Mouse (Mus musculus) kidney, postnatal 4 days (tissue): Measurements from ENCODE around the gene Plekha5.
"Not testable (repeated sequence)": the region's sequence is repeated elsewhere in the genome, so short reads cannot be mapped to it uniquely, and the experiment has no call there.

Source experiments
- DNase-seq, 2 experiments: peaks; one replicate each; pipeline ENCODE4 v3.0.0; 2021; ENCODE audit warnings: mixed read lengths in 2 of 2

Gene Plekha5

DNA sequence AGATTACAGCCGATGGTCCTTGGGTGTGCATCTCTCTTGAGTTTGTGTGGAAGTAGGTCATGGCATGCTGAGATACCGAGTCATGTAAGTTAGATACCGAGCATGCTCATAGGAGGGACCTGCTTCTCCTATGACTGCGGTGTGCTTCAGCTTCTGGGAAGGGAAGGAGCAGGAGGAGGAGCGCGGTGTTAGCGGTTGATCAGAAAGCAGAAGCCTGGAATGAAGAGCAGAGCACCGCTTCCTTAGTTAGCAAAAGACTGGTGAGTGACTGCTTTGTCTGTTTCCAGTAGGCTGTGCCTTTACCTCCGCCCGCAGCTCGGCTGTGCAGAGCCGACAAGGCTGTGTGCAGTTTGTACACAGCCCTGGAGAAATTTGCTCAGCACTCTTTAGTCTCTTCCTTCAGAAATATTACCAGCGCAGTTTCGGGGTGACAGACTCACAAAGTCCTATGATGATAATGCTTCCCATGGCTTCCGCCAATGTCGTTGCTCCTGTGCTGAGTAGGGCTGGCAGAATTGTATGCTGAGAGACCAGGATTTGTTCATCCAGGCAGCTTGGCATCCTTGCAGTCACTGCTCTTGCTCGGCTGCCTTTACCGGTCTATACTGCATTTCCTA is 67.2 kb downstream of the Plekha5 start:
- DNase-seq: no peak

- DNase-seq: no peak
Observed at GRCm38 (mm10) chr6:140492043-140492442, 68.2 kb downstream of the Plekha5 start.

GRCm38 (mm10) chr6:140498074-140498473 is 74.2 kb downstream of the Plekha5 start:
- no peak for DNase-seq

DNA sequence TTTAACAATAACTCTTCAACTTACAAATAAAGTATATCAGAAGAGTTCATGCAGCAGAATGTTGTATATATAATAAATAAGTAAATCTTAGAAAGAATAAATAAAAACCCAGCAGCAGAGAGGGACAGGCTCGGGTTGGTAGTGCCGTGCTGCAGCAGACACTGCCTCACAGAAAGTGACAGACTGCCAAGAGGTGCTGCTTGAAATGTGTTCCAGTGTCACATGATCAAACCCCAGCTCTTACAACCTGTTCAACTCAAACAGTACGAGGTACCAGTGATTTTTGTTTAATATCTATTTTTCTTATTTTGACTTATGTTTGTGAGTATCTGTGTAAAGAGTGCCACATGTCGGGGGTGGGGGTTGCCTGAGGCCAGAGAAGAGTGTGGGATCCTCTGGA is 75.1 kb downstream of the Plekha5 start:
- no peak for DNase-seq

GRCm38 (mm10) chr6:140500829-140501228 is 77.0 kb downstream of the Plekha5 start:
- DNase-seq: not testable (repeated sequence)

DNA sequence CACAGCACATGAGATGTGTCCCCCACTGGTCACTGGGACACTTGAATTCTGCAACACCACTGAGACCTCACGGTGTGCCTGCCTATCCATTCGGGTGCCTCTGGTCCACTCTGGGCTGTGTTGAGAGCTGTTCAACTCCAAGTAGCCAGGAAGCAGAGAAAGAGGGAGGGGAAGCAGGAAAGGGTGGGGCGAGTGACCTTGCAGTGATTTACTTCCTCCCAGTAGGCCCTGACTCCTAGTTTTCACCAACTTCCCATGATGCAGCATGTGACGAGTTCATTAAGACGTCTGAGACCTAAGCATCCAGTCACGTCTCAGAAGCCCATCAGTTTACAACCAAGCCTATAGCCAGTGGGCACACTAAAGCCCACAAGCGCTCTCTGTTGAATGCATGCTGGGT is 78.0 kb downstream of the Plekha5 start:
- DNase-seq: no peak

- no peak for DNase-seq
Observed at GRCm38 (mm10) chr6:140504796-140505195, 80.9 kb downstream of the Plekha5 start.

GRCm38 (mm10) chr6:140507605-140508004 is 83.8 kb downstream of the Plekha5 start:
- DNase-seq: no peak

GRCm38 (mm10) chr6:140508475-140509150 is 84.8 kb downstream of the Plekha5 start:
- DNase-seq: no peak

DNA sequence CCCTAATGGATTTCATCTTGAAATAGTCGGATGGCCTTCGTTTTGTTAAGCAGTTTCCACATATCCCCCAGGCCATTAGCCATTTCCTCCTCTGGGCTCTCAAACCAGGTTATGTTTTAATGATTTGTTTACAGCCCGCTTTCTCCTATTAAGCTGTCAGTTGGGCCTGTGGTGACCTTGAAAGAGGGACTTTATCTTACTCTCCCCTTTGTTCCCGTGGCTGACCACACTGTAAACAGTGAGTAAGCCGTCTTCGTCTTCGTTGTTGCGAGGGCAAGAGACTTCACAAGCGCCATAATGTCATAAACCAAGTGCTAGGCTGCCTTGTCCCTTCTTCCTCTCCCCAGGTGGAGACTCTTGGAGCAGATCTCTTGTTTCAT is 85.3 kb downstream of the Plekha5 start:
- DNase-seq: no peak

- no peak for DNase-seq
Observed at GRCm38 (mm10) chr6:140512016-140512415, 88.2 kb downstream of the Plekha5 start.

- no peak for DNase-seq
Observed at GRCm38 (mm10) chr6:140512427-140512826, 88.6 kb downstream of the Plekha5 start.

GRCm38 (mm10) chr6:140514205-140515110 is 90.6 kb downstream of the Plekha5 start:
- DNase-seq: peak; percentile 34 to 41

GRCm38 (mm10) chr6:140515550-140515949 is 91.7 kb downstream of the Plekha5 start:
- DNase-seq: no peak

DNA sequence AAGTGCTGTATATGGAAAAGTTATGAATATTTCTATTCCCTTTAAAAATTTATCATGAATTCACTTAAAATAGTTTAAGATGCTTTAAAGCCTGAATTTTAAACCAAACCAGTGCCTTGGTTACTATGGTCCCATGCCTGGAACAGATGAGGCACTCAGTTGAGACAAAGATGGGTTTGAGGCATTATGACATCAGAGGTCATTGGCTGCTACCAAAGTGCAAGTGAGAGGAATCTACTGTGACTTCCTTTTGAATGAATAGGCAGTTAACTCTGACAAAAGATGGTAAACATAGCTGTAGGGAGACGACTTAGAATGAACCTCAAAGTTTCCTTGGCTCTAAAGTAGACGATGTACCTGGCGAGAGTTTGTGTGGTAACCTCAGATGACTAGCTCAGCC is 92.3 kb downstream of the Plekha5 start:
- no peak for DNase-seq

DNA sequence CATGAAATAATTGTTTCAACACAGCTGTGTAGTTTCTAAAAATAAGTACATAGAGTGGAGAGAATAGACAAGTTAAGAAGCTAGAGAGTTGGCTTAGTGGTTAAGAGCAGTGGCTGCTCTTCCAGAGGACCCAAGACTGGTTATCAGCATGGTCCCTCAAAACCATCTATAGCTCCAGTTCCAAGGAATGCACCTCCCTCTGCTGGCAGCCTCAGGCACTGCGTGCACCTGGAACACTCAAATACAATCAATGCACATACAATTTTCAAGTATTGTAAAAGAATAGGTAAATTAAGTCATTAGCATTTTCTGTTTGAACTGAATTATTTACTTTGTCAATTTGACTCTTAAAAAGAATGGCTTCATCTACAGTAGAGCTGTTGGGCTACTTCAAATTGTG is 93.3 kb downstream of the Plekha5 start:
- DNase-seq: peak; percentile 56 to 58

GRCm38 (mm10) chr6:140519019-140519418 is 95.2 kb downstream of the Plekha5 start:
- no peak for DNase-seq

DNA sequence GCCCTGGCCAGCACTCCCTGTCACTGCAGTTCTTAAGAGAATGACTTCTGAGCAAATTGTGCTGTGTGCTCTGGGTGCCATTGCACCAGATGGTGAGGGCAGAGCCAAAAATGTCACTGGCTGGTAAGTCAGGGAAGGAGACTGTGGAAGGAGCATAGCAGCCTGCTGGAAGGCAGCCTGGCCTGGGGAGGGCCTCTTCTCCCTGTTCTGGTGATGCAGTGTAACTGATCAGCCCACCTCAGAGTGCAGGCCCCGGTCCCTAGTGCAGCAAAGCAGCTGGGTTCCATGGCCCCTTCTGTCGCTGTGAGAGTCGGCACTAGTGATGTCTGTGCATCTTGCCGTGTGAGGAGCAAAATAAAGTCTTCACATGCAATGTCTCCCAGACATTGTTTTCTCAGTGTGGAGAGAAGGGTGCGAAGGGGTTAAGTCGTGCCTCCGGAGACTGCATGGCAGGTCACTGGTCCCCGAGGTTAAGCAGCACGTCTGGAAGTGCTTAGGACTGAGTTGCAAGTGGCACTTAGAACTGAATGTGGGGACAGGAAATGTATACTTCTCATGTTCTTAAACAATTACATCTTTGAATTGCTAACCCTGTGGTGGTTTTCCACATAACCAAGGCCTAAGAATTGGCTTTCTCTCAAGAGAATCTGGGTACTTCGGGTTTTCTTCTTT is 95.8 kb downstream of the Plekha5 start:
- no peak for DNase-seq

GRCm38 (mm10) chr6:140520961-140521360 is 97.1 kb downstream of the Plekha5 start:
- no peak for DNase-seq

- DNase-seq: no peak
Observed at GRCm38 (mm10) chr6:140521832-140522231, 98.0 kb downstream of the Plekha5 start.

DNA sequence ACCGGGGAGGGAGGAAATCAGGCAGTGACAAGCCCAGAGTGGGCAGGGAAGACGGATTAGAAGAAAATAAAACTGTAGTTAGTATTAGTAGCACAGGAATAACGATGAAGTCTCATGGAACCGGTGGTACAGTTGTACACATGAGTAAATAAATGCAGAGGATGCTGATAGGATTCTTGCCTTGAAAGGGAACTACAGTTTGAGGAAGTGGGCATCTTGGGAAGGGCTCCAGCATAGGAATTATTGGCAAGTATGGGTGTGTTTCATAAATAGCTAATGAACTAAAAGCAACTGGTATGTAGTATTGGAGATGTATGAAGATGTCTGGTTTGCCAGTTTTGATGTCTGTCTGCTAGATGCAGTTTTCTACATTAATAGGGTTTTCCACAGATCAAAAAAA is 99.7 kb downstream of the Plekha5 start:
- DNase-seq: no peak

GRCm38 (mm10) chr6:140528414-140528813 is 104.6 kb downstream of the Plekha5 start:
- DNase-seq: no peak

DNA sequence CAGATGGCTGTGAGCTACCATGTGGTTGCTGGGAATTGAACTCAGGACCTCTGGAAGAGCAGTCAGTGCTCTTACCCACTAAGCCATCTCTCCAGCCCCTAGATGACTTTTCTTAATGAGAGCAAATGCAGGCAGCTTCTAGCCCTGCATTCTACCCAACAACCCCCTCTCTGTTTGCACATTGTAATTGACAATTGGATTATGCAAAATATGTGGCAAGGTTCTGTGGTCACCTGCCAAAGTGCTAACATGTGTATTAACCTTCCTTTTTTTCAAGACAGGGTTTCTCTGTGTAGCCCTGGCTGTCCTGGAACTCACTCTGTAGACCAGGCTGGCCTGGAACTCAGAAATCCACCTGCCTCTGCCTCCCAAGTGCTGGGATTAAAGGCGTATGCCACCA is 109.0 kb downstream of the Plekha5 start:
- not testable (repeated sequence) for DNase-seq
